8 mouse cellular contexts compared by ENCODE assay signal in genomic region chr9:106368112-106368717, GRCm38 (mm10). TPM values are rescaled to one million over a fixed set of nuclear protein-coding genes. Genes with fewer than 3 reads are reported as not detected.
DNase-seq lines count a peak whose midpoint lies in the region; ATAC-seq and TF ChIP-seq lines count a peak whose summit lies in the region.

TSS of gene Dusp7 (plus strand) at chr9:106368632.

- peaks cover 21% of the 10 kb centered on the region for H3K36me3 ChIP-seq in heart, embryonic 12.5 days
- H3K36me3 ChIP-seq in kidney, embryonic 16.5 days (ENCODE audit: insufficient read depth, low read length): peaks cover 16% of the 10 kb centered on the region
- peaks cover 14% of the 10 kb centered on the region for H3K36me3 ChIP-seq in liver, embryonic 11.5 days (ENCODE audit: control insufficient read depth, insufficient read depth, low read length)
- H3K36me3 ChIP-seq in stomach, embryonic 14.5 days (ENCODE audit: control insufficient read depth, insufficient read depth, low read length): peaks cover 18% of the 10 kb centered on the region

- peak; percentile 1; the same call in 1 of the 2 replicates for ATAC-seq in erythroblast, adult 5-6 weeks (replicated peaks; ENCODE audit: low FRiP score, poor library complexity, severe bottlenecking)
- peak; percentile 79 for ATAC-seq in heart, embryonic 12.5 days (ENCODE audit: insufficient number of reproducible peaks, low FRiP score)
- peak; percentile 79 for ATAC-seq in kidney, embryonic 16.5 days (ENCODE audit: low FRiP score, low TSS enrichment)
- ATAC-seq in liver, embryonic 11.5 days (replicated peaks; ENCODE audit: low FRiP score): peak; percentile 68
- peak; percentile 72 for ATAC-seq in stomach, embryonic 14.5 days (ENCODE audit: insufficient number of reproducible peaks, insufficient read depth, low FRiP score, low read depth)

- peak within 1 kb of the TSS; percentile 94 for H3K4me2 ChIP-seq in heart, embryonic 12.5 days
- peak within 1 kb of the TSS; percentile 97 for H3K4me2 ChIP-seq in kidney, embryonic 16.5 days (replicated peaks; ENCODE audit: low read depth, low read length)
- peak within 1 kb of the TSS; percentile 96 for H3K4me2 ChIP-seq in liver, embryonic 11.5 days
- peak within 1 kb of the TSS; percentile 93 for H3K4me2 ChIP-seq in stomach, embryonic 14.5 days (replicated peaks; ENCODE audit: low read depth, low read length)

- under 1% methylated on average over 57 of the region's 57 CpGs for WGBS in heart, embryonic 12.5 days
- WGBS in kidney, embryonic 16.5 days: 1% methylated on average over 46 of the region's 57 CpGs
- WGBS in liver, embryonic 11.5 days: under 1% methylated on average over 48 of the region's 57 CpGs
- WGBS in stomach, embryonic 14.5 days: under 1% methylated on average over 57 of the region's 57 CpGs

- H3K9me3 ChIP-seq in heart, embryonic 12.5 days (replicated peaks): no peaks in the 10 kb centered on the region
- no peaks in the 10 kb centered on the region for H3K9me3 ChIP-seq in kidney, embryonic 16.5 days (ENCODE audit: low read length)
- H3K9me3 ChIP-seq in liver, embryonic 11.5 days (ENCODE audit: control insufficient read depth, low read length): no peaks in the 10 kb centered on the region
- H3K9me3 ChIP-seq in stomach, embryonic 14.5 days (ENCODE audit: control insufficient read depth, low read depth, low read length): no peaks in the 10 kb centered on the region

- H3K27ac ChIP-seq in heart, embryonic 12.5 days (ENCODE audit: poor library complexity, severe bottlenecking): peak within 1 kb of the TSS; percentile 92
- peak within 1 kb of the TSS; percentile 98 for H3K27ac ChIP-seq in kidney, embryonic 16.5 days (ENCODE audit: low read length)
- peak within 1 kb of the TSS; percentile 95 for H3K27ac ChIP-seq in liver, embryonic 11.5 days (ENCODE audit: low read depth, low read length)
- H3K27ac ChIP-seq in stomach, embryonic 14.5 days (ENCODE audit: low read length): peak within 1 kb of the TSS; percentile 93

- DNase-seq in CD4-positive, CD25-positive, alpha-beta regulatory T cell, adult 2 months (ENCODE audit: low read depth, low spot score): peak; percentile 84
- peak; percentile 93 for DNase-seq in brain, embryonic 14.5 days (ENCODE audit: low read depth)
- peak; percentile 82 for DNase-seq in liver, embryonic 11.5 days (ENCODE audit: low spot score)
- DNase-seq in naive thymus-derived CD4-positive, alpha-beta T cell, adult 2 months (ENCODE audit: low read depth): peak; percentile 75

- H3K4me3 ChIP-seq in heart, embryonic 12.5 days: peak within 1 kb of the TSS; percentile 80
- H3K4me3 ChIP-seq in kidney, embryonic 16.5 days (ENCODE audit: low read length): peak within 1 kb of the TSS; percentile 76
- peak within 1 kb of the TSS; percentile 84 for H3K4me3 ChIP-seq in liver, embryonic 11.5 days (ENCODE audit: low read depth, low read length)
- peak within 1 kb of the TSS; percentile 73 for H3K4me3 ChIP-seq in stomach, embryonic 14.5 days (ENCODE audit: low read depth, low read length)

- H3K27me3 ChIP-seq in heart, embryonic 12.5 days (replicated peaks): no peaks in the 10 kb centered on the region
- no peaks in the 10 kb centered on the region for H3K27me3 ChIP-seq in kidney, embryonic 16.5 days (ENCODE audit: insufficient read depth, low read length)
- H3K27me3 ChIP-seq in liver, embryonic 11.5 days (replicated peaks; ENCODE audit: control insufficient read depth, insufficient read depth, low read length): no peaks in the 10 kb centered on the region
- no peaks in the 10 kb centered on the region for H3K27me3 ChIP-seq in stomach, embryonic 14.5 days (ENCODE audit: control insufficient read depth, insufficient read depth, low read length)

- H3K9ac ChIP-seq in heart, embryonic 12.5 days: peak within 1 kb of the TSS; percentile 91
- peak within 1 kb of the TSS; percentile 87 for H3K9ac ChIP-seq in kidney, embryonic 16.5 days (replicated peaks; ENCODE audit: low read length)
- H3K9ac ChIP-seq in liver, embryonic 11.5 days (ENCODE audit: low read depth, low read length): peak within 1 kb of the TSS; percentile 92
- peak within 1 kb of the TSS; percentile 91 for H3K9ac ChIP-seq in stomach, embryonic 14.5 days (replicated peaks; ENCODE audit: low read depth, low read length)

- TF ChIP-seq POLR2A in brain, embryonic 14.5 days (IDR thresholded peaks at IDR 0.05; ENCODE audit: borderline replicate concordance, extremely low read depth, insufficient read depth, insufficient read length, poor library complexity, severe bottlenecking): peak; percentile 69

- no peak for TF ChIP-seq CTCF in brain, embryonic 14.5 days (IDR thresholded peaks at IDR 0.05; ENCODE audit: borderline replicate concordance, extremely low read depth, insufficient read depth, insufficient read length)

- peaks cover 54% of the 10 kb centered on the region for H3K4me1 ChIP-seq in heart, embryonic 12.5 days (replicated peaks)
- peaks cover 37% of the 10 kb centered on the region for H3K4me1 ChIP-seq in kidney, embryonic 16.5 days (ENCODE audit: insufficient read depth, low read length)
- peaks cover 33% of the 10 kb centered on the region for H3K4me1 ChIP-seq in liver, embryonic 11.5 days (replicated peaks; ENCODE audit: control insufficient read depth, insufficient read depth, low read length)
- peaks cover 30% of the 10 kb centered on the region for H3K4me1 ChIP-seq in stomach, embryonic 14.5 days (ENCODE audit: control insufficient read depth, insufficient read depth, low read length)

RNA-seq across cellular contexts. Expression of gene Dusp7, which starts in this region (rescaled TPM):
- polyA plus RNA-seq in brain, embryonic 14.5 days (2012; rRNA removed): 41.5 and 50.3 TPM in 2 replicates
- 17.5 and 19.9 TPM in 2 replicates for total RNA-seq in erythroblast, adult 5-6 weeks (2015; ENCODE audit: low replicate concordance)
- 3.3 and 4.3 TPM in 2 replicates for total RNA-seq in erythroblast, adult 5-6 weeks (2017; ENCODE audit: low replicate concordance)
- polyA plus RNA-seq in heart, embryonic 12.5 days (2016; fragmentation: Nextera tagmentation; extraction: Ambion mirVana): 16.9 and 20.1 TPM in 2 replicates
- 13.6 and 13.7 TPM in 2 replicates for polyA plus RNA-seq in kidney, embryonic 16.5 days (2015; fragmentation: Nextera tagmentation; extraction: Ambion mirVana)
- 17.8 and 18.1 TPM in 2 replicates for polyA plus RNA-seq in liver, embryonic 11.5 days (2014; fragmentation: Nextera tagmentation; extraction: Ambion mirVana)
- 22.4 and 24.9 TPM in 2 replicates for polyA plus RNA-seq in stomach, embryonic 14.5 days (2014; fragmentation: Nextera tagmentation; extraction: Ambion mirVana)

Comparison
In these comparisons a context has a peak if more than half of its experiments do, and no peak if none do; other contexts are left out.
1. Peak in every context shown above with its lines: DNase-seq, ATAC-seq, H3K4me3 ChIP-seq and H3K27ac ChIP-seq.
2. ATAC-seq: peak in every context shown above with its lines; median percentile 79 in heart, embryonic 12.5 days; 79 in kidney, embryonic 16.5 days; 72 in stomach, embryonic 14.5 days; 68 in liver, embryonic 11.5 days; 1 in erythroblast, adult 5-6 weeks.